Mouse (Mus musculus) neural tube, embryonic 13.5 days (tissue): Measurements from ENCODE around the gene Gars. TPM values are rescaled to one million over a fixed set of nuclear protein-coding genes. Genes with fewer than 3 reads are reported as not detected.

Experiments used
- ATAC-seq: fragments of 200-750 bp; cut with Nextera tagmentation; 2 replicates; pipeline ENCODE4 v1.8.0; 2017; ENCODE audit warnings: low read depth, mild to moderate bottlenecking, moderate TSS enrichment, moderate library complexity
- H3K27ac ChIP-seq: fragments of 300-500 bp; sonication (generic); replicated peaks from 2 replicates; pipeline ENCODE4 v1.5.1; 2015; ENCODE audit warnings: moderate library complexity, mild to moderate bottlenecking, inconsistent platforms
- H3K27me3 ChIP-seq: fragments of 300-500 bp; sonication (generic); 2 replicates; pipeline ENCODE4 v1.6.1; 2015; ENCODE audit warnings: mild to moderate bottlenecking, inconsistent platforms
- H3K36me3 ChIP-seq: fragments of 300-500 bp; sonication (generic); 2 replicates; pipeline ENCODE4 v1.6.1; 2015; ENCODE audit warnings: mild to moderate bottlenecking, inconsistent platforms
- H3K4me1 ChIP-seq: fragments of 300-500 bp; sonication (generic); replicated peaks from 2 replicates; pipeline ENCODE4 v1.6.1; 2015; ENCODE audit warnings: inconsistent platforms
- H3K4me2 ChIP-seq: fragments of 300-500 bp; sonication (generic); 2 replicates; pipeline ENCODE4 v1.6.1; 2015; ENCODE audit warnings: inconsistent platforms, mild to moderate bottlenecking, moderate library complexity
- H3K4me3 ChIP-seq: fragments of 300-500 bp; sonication (generic); 2 replicates; pipeline ENCODE4 v1.5.1; 2015; ENCODE audit warnings: mild to moderate bottlenecking, inconsistent platforms
- H3K9ac ChIP-seq: fragments of 300-500 bp; sonication (generic); 2 replicates; pipeline ENCODE4 v1.6.1; 2015; ENCODE audit warnings: moderate library complexity, mild to moderate bottlenecking, inconsistent platforms
- H3K9me3 ChIP-seq: fragments of 300-500 bp; sonication (generic); 2 replicates; pipeline ENCODE4 v1.6.1; 2016; ENCODE audit warnings: inconsistent platforms
- WGBS: fragments of 180-500 bp; shearing (Covaris S2); methylation state at CpG from one replicate; pipeline ENCODE4 v1.1.7; 2015; 5-methylcytosine and 5-hydroxymethylcytosine counted together
- polyA plus RNA-seq: library from polyadenylated mRNA; unstranded; fragments of >200 nt; fragmentation: Nextera tagmentation; extraction: Ambion mirVana; gene quantifications from 2 replicates; pipeline ENCODE4 v1.2.1, GENCODE M21; 2015

The Gars gene
- polyA plus RNA-seq, 1 experiment from 2014 or later = 209 TPM

- Histone ChIP-seq H3K4me1 (peaks cover 19% of the 10 kb centered on the region), H3K4me2 (peak overlapping the region; percentile 51), H3K36me3 (no peaks in the 10 kb centered on the region), H3K4me3 (no peak overlapping the region), H3K9me3 (peaks cover 8% of the 10 kb centered on the region; the same call in 1 of the 2 replicates), H3K27me3 (no peaks in the 10 kb centered on the region), H3K9ac (no peak overlapping the region), H3K27ac (peak overlapping the region; percentile 89)
- no peak; the same call in 1 of the 2 replicates for ATAC-seq
- 61% methylated on average over 4 of the region's 4 CpGs for WGBS
Observed at GRCm38 (mm10) chr6:55010330-55011091, 27.3 kb upstream of the Gars start.

DNA sequence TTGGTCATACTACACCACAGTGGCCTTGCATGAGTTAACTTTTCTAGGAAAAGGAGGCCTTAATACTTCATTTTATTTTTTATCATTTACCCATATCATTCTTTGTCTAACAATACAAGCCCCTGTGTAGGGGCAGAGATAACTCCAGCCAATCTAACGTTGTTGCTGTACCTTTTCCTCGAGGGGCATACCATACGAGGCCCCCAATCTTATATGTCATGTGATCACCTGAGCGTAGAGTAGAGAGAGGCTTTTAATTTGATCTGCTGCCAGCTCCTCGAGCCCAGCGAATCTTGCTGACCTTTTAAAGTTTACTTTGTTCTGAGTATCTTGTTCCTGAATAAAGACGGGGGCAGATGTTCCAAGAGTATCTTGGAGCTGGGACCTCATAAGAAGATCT lies 25.3 kb upstream of the Gars start:
- H3K4me2 ChIP-seq = no peak overlapping the region
- 91% methylated on average over 7 of the region's 7 CpGs for WGBS
- ATAC-seq = no peak

GRCm38 (mm10) chr6:55014184-55014583 lies 23.6 kb upstream of the Gars start:
- no peaks in the 10 kb centered on the region for H3K36me3 ChIP-seq
- peaks cover 19% of the 10 kb centered on the region for H3K4me1 ChIP-seq
- H3K4me3 ChIP-seq = no peak overlapping the region
- ATAC-seq = no peak
- H3K9me3 ChIP-seq = peaks cover 8% of the 10 kb centered on the region; the same call in 1 of the 2 replicates
- no peak overlapping the region for H3K4me2 ChIP-seq
- H3K9ac ChIP-seq = no peak overlapping the region
- H3K27me3 ChIP-seq = peaks cover 10% of the 10 kb centered on the region
- no peak overlapping the region for H3K27ac ChIP-seq
- 94% methylated on average over 3 of the region's 3 CpGs for WGBS

More for the DNA sequence above, 25.3 kb upstream of the Gars start:
- Histone ChIP-seq H3K27ac (no peak overlapping the region), H3K36me3 (no peaks in the 10 kb centered on the region), H3K9me3 (peaks cover 8% of the 10 kb centered on the region; the same call in 1 of the 2 replicates), H3K4me1 (peaks cover 19% of the 10 kb centered on the region), H3K27me3 (peaks cover 2% of the 10 kb centered on the region), H3K9ac (no peak overlapping the region), H3K4me3 (no peak overlapping the region)

DNA sequence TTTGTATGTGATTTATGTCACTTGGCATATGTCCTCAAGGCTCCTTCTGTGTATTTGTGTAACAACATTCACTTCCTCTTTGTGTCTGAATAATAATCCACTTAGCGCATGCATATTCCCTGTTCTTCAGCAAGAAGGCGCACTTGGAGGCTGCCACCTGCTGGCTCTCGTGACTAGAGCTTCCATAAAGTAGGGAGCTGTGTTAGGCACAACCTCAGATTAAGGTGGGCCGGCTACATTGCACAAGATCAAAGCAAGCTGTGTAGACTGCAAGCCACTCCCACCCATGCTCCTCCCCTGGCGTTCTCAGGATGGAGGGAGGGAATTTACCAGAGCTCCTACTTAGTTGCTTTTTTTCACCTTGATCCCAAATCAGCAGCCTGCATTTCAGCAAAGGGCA lies 21.6 kb upstream of the Gars start:
- Histone ChIP-seq H3K4me3 (no peak overlapping the region), H3K27ac (no peak overlapping the region), H3K27me3 (peaks cover 10% of the 10 kb centered on the region), H3K4me1 (no peaks in the 10 kb centered on the region; the same call in 1 of the 2 replicates), H3K4me2 (no peak overlapping the region), H3K9ac (no peak overlapping the region), H3K9me3 (peaks cover 8% of the 10 kb centered on the region; the same call in 1 of the 2 replicates), H3K36me3 (no peaks in the 10 kb centered on the region)
- ATAC-seq = peak; percentile 66; the same call in 1 of the 2 replicates
- 16% methylated on average over 5 of the region's 5 CpGs for WGBS

- no peak overlapping the region for H3K4me2 ChIP-seq
- no peaks in the 10 kb centered on the region for H3K36me3 ChIP-seq
- 31% methylated on average over 15 of the region's 15 CpGs for WGBS
- no peaks in the 10 kb centered on the region; the same call in 1 of the 2 replicates for H3K4me1 ChIP-seq
- no peak overlapping the region for H3K27ac ChIP-seq
- peaks cover 8% of the 10 kb centered on the region; the same call in 1 of the 2 replicates for H3K9me3 ChIP-seq
- peak; percentile 84 for ATAC-seq
- no peak overlapping the region for H3K4me3 ChIP-seq
- H3K27me3 ChIP-seq = peaks cover 10% of the 10 kb centered on the region
- no peak overlapping the region for H3K9ac ChIP-seq
Observed at GRCm38 (mm10) chr6:55016710-55017583, 20.9 kb upstream of the Gars start.

- ATAC-seq = no peak
- WGBS = 77% methylated on average over 2 of the region's 2 CpGs
- Histone ChIP-seq H3K9ac (no peak overlapping the region), H3K4me3 (no peak overlapping the region), H3K9me3 (peaks cover 8% of the 10 kb centered on the region; the same call in 1 of the 2 replicates), H3K27ac (no peak overlapping the region), H3K4me2 (no peak overlapping the region), H3K27me3 (peaks cover 10% of the 10 kb centered on the region), H3K4me1 (no peaks in the 10 kb centered on the region; the same call in 1 of the 2 replicates), H3K36me3 (no peaks in the 10 kb centered on the region)
Observed at GRCm38 (mm10) chr6:55018417-55018816, 19.4 kb upstream of the Gars start.

DNA sequence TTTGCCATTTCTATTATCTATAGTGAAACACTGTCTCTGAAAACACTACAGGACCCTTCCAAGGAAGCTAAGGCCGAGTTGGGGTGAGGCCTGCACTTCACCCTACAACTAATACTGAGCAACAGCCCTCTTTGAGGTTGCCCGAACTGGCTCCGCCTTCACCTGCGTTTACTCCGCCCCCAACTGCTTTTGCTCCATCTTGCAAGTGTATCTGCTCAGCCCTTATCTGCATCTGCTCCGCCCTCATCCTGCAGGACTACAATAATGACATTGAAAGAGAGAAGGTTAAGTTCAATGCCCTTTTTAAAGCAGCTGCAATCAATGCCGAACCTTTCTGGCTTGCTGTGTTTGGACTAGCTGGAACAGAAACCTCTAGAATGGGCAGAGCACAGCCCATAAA lies 16.0 kb upstream of the Gars start:
- WGBS = 87% methylated on average over 7 of the region's 7 CpGs
- ATAC-seq = no peak
- H3K27me3 ChIP-seq = peaks cover 10% of the 10 kb centered on the region
- H3K4me2 ChIP-seq = no peak overlapping the region
- H3K9ac ChIP-seq = no peak overlapping the region
- H3K27ac ChIP-seq = no peak overlapping the region
- H3K4me3 ChIP-seq = no peak overlapping the region
- H3K9me3 ChIP-seq = no peaks in the 10 kb centered on the region
- H3K36me3 ChIP-seq = no peaks in the 10 kb centered on the region
- H3K4me1 ChIP-seq = no peaks in the 10 kb centered on the region

- Histone ChIP-seq H3K4me1 (no peaks in the 10 kb centered on the region), H3K4me2 (no peak overlapping the region), H3K4me3 (no peak overlapping the region), H3K27ac (no peak overlapping the region), H3K9me3 (no peaks in the 10 kb centered on the region), H3K9ac (no peak overlapping the region), H3K27me3 (no peaks in the 10 kb centered on the region), H3K36me3 (no peaks in the 10 kb centered on the region)
- 80% methylated on average over 2 of the region's 2 CpGs for WGBS
- no peak for ATAC-seq
Observed at GRCm38 (mm10) chr6:55027642-55028041, 10.2 kb upstream of the Gars start.

- no peak overlapping the region for H3K9ac ChIP-seq
- ATAC-seq = no peak
- H3K4me1 ChIP-seq = peaks cover 33% of the 10 kb centered on the region
- WGBS = 89% methylated on average over 4 of the region's 4 CpGs
- H3K9me3 ChIP-seq = no peaks in the 10 kb centered on the region
- no peak overlapping the region for H3K4me3 ChIP-seq
- no peak overlapping the region for H3K27ac ChIP-seq
- H3K36me3 ChIP-seq = no peaks in the 10 kb centered on the region
- peak overlapping the region; percentile 72; the same call in 1 of the 2 replicates for H3K4me2 ChIP-seq
- peaks cover 5% of the 10 kb centered on the region; the same call in 1 of the 2 replicates for H3K27me3 ChIP-seq
Observed at GRCm38 (mm10) chr6:55036731-55037130, 1.1 kb upstream of the Gars start.

- no peak for ATAC-seq
Observed at GRCm38 (mm10) chr6:55038671-55039445, 1.1 kb downstream of the Gars start.

GRCm38 (mm10) chr6:55039446-55039783 lies 1.6 kb downstream of the Gars start:
- no peak for ATAC-seq
- H3K4me3 ChIP-seq = peak overlapping the region; percentile 95
- H3K27ac ChIP-seq = no peak overlapping the region
- peak overlapping the region; percentile 97 for H3K9ac ChIP-seq
- peaks cover 43% of the 10 kb centered on the region for H3K4me1 ChIP-seq
- H3K27me3 ChIP-seq = 0 out of 2 replicates have a peak, but pooled peaks cover under 1% of the 10 kb centered on the region
- no peaks in the 10 kb centered on the region for H3K9me3 ChIP-seq
- no peaks in the 10 kb centered on the region for H3K36me3 ChIP-seq
- H3K4me2 ChIP-seq = peak overlapping the region; percentile 72
- WGBS = 79% methylated on average over 6 of the region's 6 CpGs

More at GRCm38 (mm10) chr6:55038671-55039445, 1.1 kb downstream of the Gars start:
- Histone ChIP-seq H3K27ac (peak overlapping the region; percentile 96), H3K9ac (peak overlapping the region; percentile 97), H3K4me1 (peaks cover 37% of the 10 kb centered on the region), H3K27me3 (peaks cover 5% of the 10 kb centered on the region; the same call in 1 of the 2 replicates), H3K9me3 (no peaks in the 10 kb centered on the region), H3K4me3 (peak overlapping the region; percentile 95), H3K4me2 (peak overlapping the region; percentile 72), H3K36me3 (no peaks in the 10 kb centered on the region)
- 4% methylated on average over 12 of the region's 12 CpGs for WGBS
